Mouse (Mus musculus) hindbrain, embryonic 11.5 days (tissue): ENCODE results near the gene Styxl1. TPM values are rescaled to one million over a fixed set of nuclear protein-coding genes. Genes with fewer than 3 reads are reported as not detected.

ENCODE experiments used
- ATAC-seq: fragments of 200-750 bp; cut with Nextera tagmentation; 2 replicates; pipeline ENCODE4 v1.8.0; 2017; ENCODE audit warnings: mild to moderate bottlenecking, moderate TSS enrichment, moderate library complexity; ENCODE audit not compliant: low FRiP score
- DNase-seq: peaks from one replicate; pipeline ENCODE4 v3.0.0-alpha.2; 2015; ENCODE audit warnings: low spot score
- H3K27ac ChIP-seq: fragments of 300-500 bp; sonication (generic); 2 replicates; pipeline ENCODE4 v1.5.1; 2014; ENCODE audit warnings: mild to moderate bottlenecking, low read depth, low read length
- H3K27me3 ChIP-seq: fragments of 300-500 bp; sonication (generic); 2 replicates; pipeline ENCODE4 v1.6.1; 2014; ENCODE audit warnings: mild to moderate bottlenecking, low read length, moderate library complexity, mixed read lengths; ENCODE audit not compliant: control insufficient read depth, insufficient read depth
- H3K36me3 ChIP-seq: fragments of 300-500 bp; sonication (generic); 2 replicates; pipeline ENCODE4 v1.6.1; 2014; ENCODE audit warnings: mild to moderate bottlenecking, low read length, moderate library complexity, mixed read lengths; ENCODE audit not compliant: control insufficient read depth, insufficient read depth
- H3K4me1 ChIP-seq: fragments of 300-500 bp; sonication (generic); replicated peaks from 2 replicates; pipeline ENCODE4 v1.6.1; 2014; ENCODE audit warnings: low read length, mixed read lengths; ENCODE audit not compliant: control insufficient read depth, insufficient read depth
- H3K4me2 ChIP-seq: fragments of 300-500 bp; sonication (generic); replicated peaks from 2 replicates; pipeline ENCODE4 v1.6.1; 2014; ENCODE audit warnings: mild to moderate bottlenecking, low read depth, low read length
- H3K4me3 ChIP-seq: fragments of 300-500 bp; sonication (generic); 2 replicates; pipeline ENCODE4 v1.5.1; 2014; ENCODE audit warnings: low read depth, low read length
- H3K9ac ChIP-seq: fragments of 300-500 bp; sonication (generic); 2 replicates; pipeline ENCODE4 v1.6.1; 2014; ENCODE audit warnings: low read depth, low read length
- H3K9me3 ChIP-seq: fragments of 300-500 bp; sonication (generic); 2 replicates; pipeline ENCODE4 v1.6.1; 2016; ENCODE audit warnings: low read length; ENCODE audit not compliant: control insufficient read depth
- WGBS: fragments of 180-500 bp; shearing (Covaris S2); extraction: QIAGEN DNeasy Blood & Tissue Kit; methylation state at CpG from one replicate; pipeline ENCODE4 v1.1.7; 2014; 5-methylcytosine and 5-hydroxymethylcytosine counted together
- polyA plus RNA-seq: library from polyadenylated mRNA; unstranded; fragments of >200 nt; fragmentation: Nextera tagmentation; extraction: Ambion mirVana; gene quantifications from 2 replicates; pipeline ENCODE4 v1.2.1, GENCODE M21; 2014

The Styxl1 gene
- polyA plus RNA-seq, 1 experiment from 2014 or later = 0.36 TPM

- Histone ChIP-seq H3K9ac (no peak overlapping the region), H3K4me2 (no peak overlapping the region), H3K9me3 (no peaks in the 10 kb centered on the region), H3K4me1 (no peaks in the 10 kb centered on the region), H3K27me3 (no peaks in the 10 kb centered on the region), H3K4me3 (no peak overlapping the region), H3K27ac (no peak overlapping the region), H3K36me3 (no peaks in the 10 kb centered on the region)
- DNase-seq (no peak), ATAC-seq (no peak)
- 76% methylated on average over 1 of the region's 1 CpGs for WGBS
Observed at GRCm38 (mm10) chr5:135707855-135708254, 70.3 kb downstream of the Styxl1 start.

GRCm38 (mm10) chr5:135707039-135707438, 71.1 kb downstream of the Styxl1 start:
- Histone ChIP-seq H3K4me3 (no peak overlapping the region), H3K4me1 (no peaks in the 10 kb centered on the region), H3K36me3 (no peaks in the 10 kb centered on the region), H3K27me3 (no peaks in the 10 kb centered on the region), H3K9me3 (no peaks in the 10 kb centered on the region), H3K27ac (no peak overlapping the region), H3K4me2 (no peak overlapping the region), H3K9ac (no peak overlapping the region)
- WGBS = 98% methylated on average over 13 of the region's 13 CpGs
- DNase-seq = no peak
- no peak for ATAC-seq

- H3K36me3 ChIP-seq = no peaks in the 10 kb centered on the region
- no peak overlapping the region for H3K4me2 ChIP-seq
- DNase-seq = no peak
- no peak overlapping the region for H3K27ac ChIP-seq
- H3K9me3 ChIP-seq = no peaks in the 10 kb centered on the region
- H3K9ac ChIP-seq = no peak overlapping the region
- no peaks in the 10 kb centered on the region for H3K27me3 ChIP-seq
- no peak for ATAC-seq
- 89% methylated on average over 4 of the region's 4 CpGs for WGBS
- no peak overlapping the region for H3K4me3 ChIP-seq
- H3K4me1 ChIP-seq = no peaks in the 10 kb centered on the region
Observed at GRCm38 (mm10) chr5:135705383-135705782, 72.8 kb downstream of the Styxl1 start.

GRCm38 (mm10) chr5:135703431-135703830, 74.8 kb downstream of the Styxl1 start:
- H3K27ac ChIP-seq = no peak overlapping the region
- 92% methylated on average over 7 of the region's 7 CpGs for whole genome bisulfite sequencing
- no peaks in the 10 kb centered on the region for H3K9me3 ChIP-seq
- no peak for ATAC-seq
- H3K4me3 ChIP-seq = no peak overlapping the region
- DNase-seq = no peak
- H3K4me2 ChIP-seq = no peak overlapping the region
- H3K9ac ChIP-seq = no peak overlapping the region
- no peaks in the 10 kb centered on the region for H3K27me3 ChIP-seq
- no peaks in the 10 kb centered on the region for H3K36me3 ChIP-seq
- no peaks in the 10 kb centered on the region for H3K4me1 ChIP-seq

- H3K9ac ChIP-seq = no peak overlapping the region
- no peak overlapping the region for H3K27ac ChIP-seq
- no peaks in the 10 kb centered on the region for H3K27me3 ChIP-seq
- 83% methylated on average over 15 of the region's 15 CpGs for WGBS
- no peak overlapping the region for H3K4me2 ChIP-seq
- H3K9me3 ChIP-seq = no peaks in the 10 kb centered on the region
- DNase-seq = no peak
- H3K4me3 ChIP-seq = no peak overlapping the region
- H3K4me1 ChIP-seq = no peaks in the 10 kb centered on the region
- ATAC-seq = no peak
- no peaks in the 10 kb centered on the region for H3K36me3 ChIP-seq
Observed at GRCm38 (mm10) chr5:135702682-135703192, 75.4 kb downstream of the Styxl1 start.

- Histone ChIP-seq H3K9me3 (no peaks in the 10 kb centered on the region), H3K9ac (no peak overlapping the region), H3K27ac (no peak overlapping the region), H3K36me3 (no peaks in the 10 kb centered on the region), H3K4me2 (no peak overlapping the region), H3K27me3 (no peaks in the 10 kb centered on the region), H3K4me3 (no peak overlapping the region), H3K4me1 (no peaks in the 10 kb centered on the region)
- DNase-seq (no peak), ATAC-seq (no peak)
- 91% methylated on average over 6 of the region's 6 CpGs for WGBS
Observed at GRCm38 (mm10) chr5:135702190-135702589, 76.0 kb downstream of the Styxl1 start.

GRCm38 (mm10) chr5:135701601-135702000, 76.6 kb downstream of the Styxl1 start:
- 96% methylated on average over 4 of the region's 4 CpGs for WGBS
- no peaks in the 10 kb centered on the region for H3K27me3 ChIP-seq
- no peaks in the 10 kb centered on the region for H3K9me3 ChIP-seq
- no peak overlapping the region for H3K4me2 ChIP-seq
- H3K4me1 ChIP-seq = no peaks in the 10 kb centered on the region
- no peak overlapping the region for H3K4me3 ChIP-seq
- no peak overlapping the region for H3K9ac ChIP-seq
- DNase-seq (no peak), ATAC-seq (no peak)
- no peaks in the 10 kb centered on the region for H3K36me3 ChIP-seq
- no peak overlapping the region for H3K27ac ChIP-seq

- no peaks in the 10 kb centered on the region for H3K4me1 ChIP-seq
Observed at GRCm38 (mm10) chr5:135697711-135698111, 80.5 kb downstream of the Styxl1 start.

More at GRCm38 (mm10) chr5:135697711-135698111, 80.5 kb downstream of the Styxl1 start:
- H3K9me3 ChIP-seq = no peaks in the 10 kb centered on the region
- H3K27ac ChIP-seq = no peak overlapping the region
- H3K4me2 ChIP-seq = no peak overlapping the region
- no peaks in the 10 kb centered on the region for H3K36me3 ChIP-seq
- no peaks in the 10 kb centered on the region for H3K27me3 ChIP-seq
- H3K9ac ChIP-seq = no peak overlapping the region
- 91% methylated on average over 5 of the region's 5 CpGs for WGBS
- no peak overlapping the region for H3K4me3 ChIP-seq
- ATAC-seq (no peak), DNase-seq (no peak)
